Mouse (Mus musculus) urinary bladder, postnatal 10 days (tissue): Measurements from ENCODE around the gene Cog5.
A peak's percentile ranks its signal among the peaks of the same experiment; 100 is the strongest.

Experiments
- DNase-seq: peaks from one replicate; pipeline ENCODE4 v3.0.0; 2022; ENCODE audit warnings: low spot score

Gene Cog5

DNA sequence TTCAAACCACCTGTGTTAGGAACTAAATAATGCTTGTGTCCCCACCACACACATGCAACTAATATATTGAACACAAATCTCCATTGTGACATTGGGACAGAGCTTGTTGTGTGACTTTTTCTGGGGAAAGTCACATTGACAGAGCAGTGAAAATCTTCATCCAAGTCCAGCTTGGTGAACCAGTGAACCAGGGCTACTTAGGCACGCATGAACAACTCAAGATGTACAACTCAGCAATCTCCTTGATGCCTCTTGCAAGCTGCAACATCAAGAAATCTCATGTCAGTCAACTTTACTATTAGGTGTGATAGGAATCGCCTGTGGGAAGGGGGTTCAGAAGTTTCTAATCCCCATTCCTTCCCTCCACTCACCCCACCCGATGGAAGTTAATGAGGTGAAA, 169.0 kb downstream of the Cog5 start:
- no peak for DNase-seq

- DNase-seq, result no peak
Observed at GRCm38 (mm10) chr12:31824831-31825230, 170.2 kb downstream of the Cog5 start.

DNA sequence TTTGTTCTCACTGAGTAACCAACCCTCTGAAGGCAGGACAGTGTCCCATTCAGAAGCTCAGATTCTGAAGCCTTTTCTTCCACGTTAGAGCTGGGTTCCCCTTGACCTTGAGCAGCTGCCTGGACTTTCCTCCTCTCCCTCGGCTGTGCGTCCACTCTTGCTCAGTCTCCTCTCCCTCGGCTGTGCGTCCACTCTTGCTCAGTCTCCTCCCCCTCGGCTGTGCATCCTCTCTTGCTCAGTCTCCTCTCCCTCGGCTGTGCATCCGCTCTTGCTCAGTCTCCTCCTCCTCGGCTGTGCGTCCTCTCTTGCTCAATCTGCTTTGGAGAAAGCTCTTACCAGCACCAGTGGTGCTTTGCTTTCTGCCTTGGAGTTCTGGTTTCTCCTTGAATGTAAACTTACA, 171.2 kb downstream of the Cog5 start:
- no peak for DNase-seq

DNA sequence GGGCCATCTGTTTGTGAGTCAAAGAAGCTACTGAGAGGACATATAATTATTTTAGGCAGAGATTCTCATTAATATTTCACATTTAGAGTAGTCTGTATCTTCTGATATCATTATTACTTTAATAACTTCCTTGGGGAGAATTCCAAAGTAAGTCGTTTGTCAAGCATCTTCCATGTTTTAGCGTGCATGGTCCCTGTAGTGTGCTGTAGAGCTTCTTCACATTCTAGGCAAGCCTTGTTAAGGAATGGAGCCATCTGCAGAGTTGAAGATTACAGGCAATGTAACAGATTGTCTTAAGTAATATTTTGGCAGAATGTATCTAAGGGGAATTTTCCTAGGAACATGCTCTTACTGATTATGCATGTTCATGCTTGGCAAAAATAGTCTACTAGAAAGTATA, 171.8 kb downstream of the Cog5 start:
- no peak for DNase-seq

DNA sequence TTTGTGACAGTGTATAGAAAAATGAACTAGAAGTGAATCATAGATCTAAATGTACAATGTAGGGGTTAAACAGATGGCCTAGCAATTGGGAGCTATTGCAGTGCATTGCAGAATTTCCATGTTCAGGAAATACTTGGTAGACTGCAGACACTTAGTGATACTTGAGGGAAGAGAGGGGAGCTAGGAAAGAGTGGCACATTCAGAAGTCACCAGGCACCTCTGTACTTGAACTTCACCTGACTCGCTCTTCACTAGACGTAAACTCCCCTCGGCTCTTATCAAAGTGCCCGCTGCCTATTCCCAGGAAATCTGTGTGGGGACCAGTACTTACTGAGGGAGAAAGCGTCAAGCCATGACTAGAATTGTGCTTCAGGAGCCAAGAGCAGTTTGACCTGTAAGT, 180.8 kb downstream of the Cog5 start:
- DNase-seq, result no peak

DNA sequence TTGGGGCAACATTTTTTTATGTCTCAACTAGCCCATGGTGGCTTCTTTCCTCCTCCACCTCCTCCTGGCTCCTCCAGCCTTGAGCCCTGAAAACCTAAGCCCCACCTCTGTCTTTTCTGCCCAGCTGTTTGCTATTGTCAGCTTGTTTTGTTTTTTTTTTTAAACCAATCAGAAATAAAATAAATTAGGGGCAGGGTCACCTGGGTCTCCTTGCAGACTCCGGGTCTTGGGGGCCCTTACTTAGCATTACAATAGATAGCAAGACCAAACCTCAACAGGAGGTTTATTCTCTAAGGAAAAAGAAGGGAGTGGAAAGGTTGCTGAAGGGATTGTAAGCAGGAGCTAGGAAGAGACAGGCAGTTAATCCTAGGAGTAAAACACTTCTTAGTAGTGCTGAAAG, 181.5 kb downstream of the Cog5 start:
- DNase-seq, result no peak

DNA sequence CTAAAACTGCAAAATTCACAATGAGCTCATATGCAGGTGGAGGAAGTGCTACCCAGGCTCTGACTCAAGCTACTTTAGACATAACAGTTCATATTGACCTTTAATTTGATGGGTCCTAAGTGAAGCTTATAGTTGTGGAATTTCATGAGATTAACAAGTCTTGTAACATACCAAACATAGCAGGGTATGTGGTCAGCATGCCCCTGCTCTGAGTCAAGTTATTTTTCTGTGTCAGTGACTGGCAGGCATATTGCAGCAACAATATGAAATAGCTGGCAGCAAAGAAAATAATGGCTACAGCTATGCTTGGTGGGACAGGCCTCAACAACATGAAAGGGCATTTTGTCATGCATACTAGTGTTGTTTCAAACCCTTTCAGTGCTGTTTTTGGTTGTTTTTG, 183.9 kb downstream of the Cog5 start:
- DNase-seq, result no peak

DNA sequence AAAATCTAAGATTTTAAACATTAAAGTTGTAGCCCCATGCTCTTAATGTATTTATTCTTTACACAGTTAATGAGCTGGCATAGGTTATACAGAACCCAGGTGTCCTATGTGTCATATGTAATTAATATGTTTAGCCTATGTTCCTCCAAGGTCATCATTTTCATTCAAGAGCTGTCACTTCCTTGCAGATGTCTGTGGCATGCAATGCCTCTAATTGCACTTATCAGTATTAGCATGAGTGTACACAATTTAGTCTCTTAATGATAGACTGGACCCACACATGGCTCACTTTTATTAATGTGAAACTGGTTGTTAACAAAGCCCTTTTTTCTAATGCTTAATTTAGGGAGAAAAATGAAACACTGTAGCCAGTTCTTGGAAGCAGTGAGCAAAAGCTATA, 184.6 kb downstream of the Cog5 start:
- no peak for DNase-seq

GRCm38 (mm10) chr12:31846077-31846476, 191.4 kb downstream of the Cog5 start:
- no peak for DNase-seq

DNA sequence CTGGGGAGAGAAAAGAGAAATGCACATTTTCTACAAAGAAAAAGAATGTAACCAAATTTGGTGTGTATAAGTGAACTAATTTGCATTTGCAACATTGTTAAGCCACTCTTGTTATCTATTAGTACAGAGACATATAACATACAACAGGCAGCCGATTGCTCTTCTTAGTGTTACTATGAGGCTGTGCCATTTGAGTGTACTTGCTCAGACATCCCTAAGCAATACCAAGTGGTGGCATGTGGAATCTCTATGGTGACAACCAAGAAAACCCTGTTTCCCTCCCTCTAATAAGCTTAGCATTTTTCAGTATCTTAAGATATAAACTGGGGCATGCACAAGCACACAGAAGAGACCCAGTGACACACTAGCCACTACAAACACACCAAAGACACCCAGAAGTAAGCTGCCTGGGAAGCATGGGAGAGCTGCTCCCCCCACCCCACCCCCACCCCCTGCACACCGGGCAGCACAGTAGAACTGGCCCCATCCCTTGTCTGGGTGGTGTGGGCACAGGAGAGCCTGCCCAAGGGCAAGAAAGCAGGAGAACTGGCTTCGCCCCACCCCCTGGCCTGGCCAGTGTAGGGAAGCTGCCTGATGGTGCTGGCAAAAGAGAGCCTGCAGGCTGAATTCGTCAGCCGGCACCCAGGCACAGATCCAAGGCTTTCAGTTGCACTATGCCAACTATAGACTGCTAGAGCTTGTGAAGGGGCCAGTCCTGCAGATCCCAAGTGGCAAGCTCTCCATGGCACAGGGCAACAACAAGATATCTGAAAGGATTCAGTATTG, 194.2 kb downstream of the Cog5 start:
- peak; percentile 13 for DNase-seq

- DNase-seq, result no peak
Observed at GRCm38 (mm10) chr12:31849601-31850000, 194.9 kb downstream of the Cog5 start.

DNA sequence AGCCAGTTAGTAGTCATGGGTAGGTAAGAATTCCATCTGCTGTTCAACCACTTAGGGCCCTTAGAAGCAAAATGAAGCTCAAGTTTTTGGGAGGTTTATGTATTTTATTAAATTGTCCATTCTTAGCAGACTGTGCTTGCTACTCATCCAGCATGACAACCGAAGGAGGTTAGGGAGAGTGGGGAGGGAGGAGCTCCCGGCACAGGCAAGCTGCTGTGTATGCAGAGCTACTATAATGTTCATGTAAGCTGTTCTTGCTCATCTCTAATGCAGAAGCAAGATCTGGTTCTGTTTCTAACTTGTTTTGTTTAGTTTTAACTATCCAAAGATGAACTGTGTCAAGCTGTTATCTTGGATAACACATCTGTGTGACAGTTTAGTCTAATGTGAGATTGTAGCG, 199.4 kb downstream of the Cog5 start:
- no peak for DNase-seq

DNA sequence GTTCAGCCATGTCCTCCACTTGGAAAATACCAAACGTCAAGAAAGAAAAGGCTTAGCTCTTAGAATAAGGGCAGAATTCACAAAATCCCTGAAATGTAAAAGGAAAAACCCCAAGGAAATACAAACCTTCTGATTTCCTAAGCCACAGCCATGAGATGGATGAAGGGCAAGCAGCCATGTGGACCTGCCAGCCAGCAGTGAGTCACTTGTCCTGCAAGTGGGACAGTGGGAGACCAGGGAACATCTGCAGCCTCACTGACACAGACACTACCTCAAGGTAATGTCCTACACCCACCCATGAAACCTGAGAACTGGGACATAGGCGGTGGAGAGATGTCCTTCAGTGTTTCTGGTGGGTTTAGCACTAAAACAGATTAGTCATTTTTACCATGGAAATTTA, 200.1 kb downstream of the Cog5 start:
- DNase-seq, result no peak

- DNase-seq, result no peak
Observed at GRCm38 (mm10) chr12:31857784-31858183, 203.1 kb downstream of the Cog5 start.

GRCm38 (mm10) chr12:31862668-31863538, 208.2 kb downstream of the Cog5 start:
- DNase-seq, result no peak

DNA sequence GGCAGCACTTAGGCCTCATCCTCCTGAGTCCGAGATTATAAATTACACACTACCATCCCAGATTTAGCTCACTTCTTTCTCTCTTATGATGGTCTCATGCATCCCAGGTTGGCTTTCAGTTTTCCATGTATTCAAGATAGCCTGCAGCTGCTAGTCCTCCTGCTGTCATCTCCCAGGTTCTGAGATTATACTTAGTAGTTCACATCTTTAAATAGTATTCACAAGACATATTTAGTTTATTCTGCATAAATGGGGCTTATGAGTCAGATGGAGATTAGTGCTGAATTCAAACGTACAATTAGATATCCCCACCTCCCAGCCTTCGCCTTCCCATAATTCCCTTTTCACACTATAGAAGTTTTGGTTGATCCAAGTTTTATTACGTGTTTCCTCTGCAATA, 222.1 kb downstream of the Cog5 start:
- no peak for DNase-seq

GRCm38 (mm10) chr12:31882736-31883135, 228.1 kb downstream of the Cog5 start:
- no peak for DNase-seq

DNA sequence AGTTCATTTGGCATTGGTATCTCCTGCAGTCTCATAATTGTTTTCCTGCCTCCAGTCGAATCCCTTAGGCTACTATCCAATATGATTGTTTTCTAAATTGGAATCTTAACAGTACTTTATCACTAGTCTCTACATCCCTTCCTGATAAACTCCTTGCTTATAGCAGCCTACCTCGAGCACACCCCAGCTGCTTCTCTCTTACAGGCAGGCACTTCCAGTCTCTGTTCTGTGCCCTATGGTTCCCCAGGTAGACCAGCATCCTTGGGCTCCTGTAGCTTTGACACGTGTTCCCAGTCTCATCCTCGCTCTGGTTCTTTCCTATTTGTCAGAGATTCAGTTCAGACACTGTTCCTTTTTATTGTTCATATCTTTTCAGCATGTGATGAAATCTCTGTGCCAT, 229.7 kb downstream of the Cog5 start:
- DNase-seq, result no peak

- DNase-seq, result no peak
Observed at GRCm38 (mm10) chr12:31885084-31885483, 230.4 kb downstream of the Cog5 start.

GRCm38 (mm10) chr12:31885844-31886606, 231.4 kb downstream of the Cog5 start:
- no peak for DNase-seq

- no peak for DNase-seq
Observed at GRCm38 (mm10) chr12:31890685-31891084, 236.0 kb downstream of the Cog5 start.

- DNase-seq, result no peak
Observed at GRCm38 (mm10) chr12:31892079-31892478, 237.4 kb downstream of the Cog5 start.

GRCm38 (mm10) chr12:31892771-31893170, 238.1 kb downstream of the Cog5 start:
- no peak for DNase-seq
